Mouse (Mus musculus) thymus, postnatal 0 days (tissue): ENCODE measurements at regions not wholly inside any gene's neighbourhood (a gene's known extent, or its start where the extent isn't known, plus 50 kb on each side); places are given as distances from the start of the nearest gene placed in this dataset.
"Not testable (repeated sequence)": the region's sequence is repeated elsewhere in the genome, so short reads cannot be mapped to it uniquely, and the experiment has no call there.

ENCODE experiments used
- DNase-seq: peaks from one replicate; pipeline ENCODE4 v3.0.0-alpha.2; 2015; ENCODE audit warnings: low spot score

DNA sequence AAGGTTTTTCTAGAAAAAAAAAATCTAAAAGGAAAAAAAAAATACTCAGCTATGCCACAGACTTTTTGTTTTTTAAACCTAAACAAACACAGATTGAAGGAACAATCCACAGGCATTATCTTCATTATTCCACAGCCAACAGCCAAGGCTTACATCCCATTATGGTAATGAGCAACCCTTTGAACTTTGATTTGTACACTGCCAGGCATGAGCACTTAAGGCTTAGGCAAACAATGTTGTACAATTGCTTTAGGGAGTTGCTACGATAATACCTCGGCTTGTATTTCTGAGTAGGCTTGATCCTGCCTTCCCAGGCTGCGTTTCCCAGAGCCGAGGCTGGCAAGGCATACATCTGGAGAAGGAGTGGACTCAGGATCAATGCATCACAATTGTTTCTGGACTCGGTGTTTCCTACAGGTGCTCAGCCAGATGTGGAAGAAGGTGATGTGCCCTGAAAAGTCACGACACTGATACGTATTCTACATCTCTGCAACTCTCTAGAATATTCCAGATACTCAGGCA, 409.0 kb upstream of the Igfbp7 start:
- DNase-seq, result no peak

DNA sequence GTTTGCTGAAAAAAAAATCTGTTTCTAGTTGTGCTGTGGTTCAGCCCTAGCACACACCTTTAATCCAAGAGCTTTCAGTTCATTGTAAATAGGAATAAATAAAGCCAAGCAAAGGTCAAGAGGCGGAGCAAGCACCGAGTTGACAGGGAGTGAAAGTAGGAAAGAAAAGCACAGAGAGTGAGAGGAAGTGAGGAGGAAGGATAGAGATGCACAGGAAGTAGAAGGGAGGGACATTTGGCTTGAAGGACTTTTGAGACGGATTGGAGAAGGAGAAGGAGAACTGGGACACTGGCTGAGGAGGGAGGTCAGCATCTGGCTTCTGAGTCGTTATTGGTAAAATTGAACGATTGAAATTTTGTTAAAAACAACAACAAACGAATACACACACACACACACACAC, 402.0 kb upstream of the Igfbp7 start:
- DNase-seq, result no peak

DNA sequence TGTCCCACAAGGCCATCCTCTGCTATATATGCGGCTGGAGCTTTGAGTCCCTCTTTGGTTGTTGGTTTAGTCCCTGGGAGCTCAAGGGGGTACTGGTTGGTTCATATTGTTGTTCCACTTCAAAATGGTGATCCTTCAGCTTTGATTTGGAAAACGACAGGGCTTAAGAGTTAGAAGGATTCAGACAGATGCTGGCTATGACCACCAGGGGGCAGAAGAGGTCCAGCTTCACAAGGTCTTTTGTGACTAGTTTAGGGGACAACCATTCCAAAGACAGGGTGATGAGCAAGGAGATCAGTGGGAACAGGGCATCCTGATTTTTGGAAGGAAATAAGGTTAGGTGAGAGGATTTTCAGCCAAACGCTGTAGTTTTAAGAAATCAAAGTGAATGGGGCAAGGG, 399.9 kb upstream of the Igfbp7 start:
- no peak for DNase-seq

DNA sequence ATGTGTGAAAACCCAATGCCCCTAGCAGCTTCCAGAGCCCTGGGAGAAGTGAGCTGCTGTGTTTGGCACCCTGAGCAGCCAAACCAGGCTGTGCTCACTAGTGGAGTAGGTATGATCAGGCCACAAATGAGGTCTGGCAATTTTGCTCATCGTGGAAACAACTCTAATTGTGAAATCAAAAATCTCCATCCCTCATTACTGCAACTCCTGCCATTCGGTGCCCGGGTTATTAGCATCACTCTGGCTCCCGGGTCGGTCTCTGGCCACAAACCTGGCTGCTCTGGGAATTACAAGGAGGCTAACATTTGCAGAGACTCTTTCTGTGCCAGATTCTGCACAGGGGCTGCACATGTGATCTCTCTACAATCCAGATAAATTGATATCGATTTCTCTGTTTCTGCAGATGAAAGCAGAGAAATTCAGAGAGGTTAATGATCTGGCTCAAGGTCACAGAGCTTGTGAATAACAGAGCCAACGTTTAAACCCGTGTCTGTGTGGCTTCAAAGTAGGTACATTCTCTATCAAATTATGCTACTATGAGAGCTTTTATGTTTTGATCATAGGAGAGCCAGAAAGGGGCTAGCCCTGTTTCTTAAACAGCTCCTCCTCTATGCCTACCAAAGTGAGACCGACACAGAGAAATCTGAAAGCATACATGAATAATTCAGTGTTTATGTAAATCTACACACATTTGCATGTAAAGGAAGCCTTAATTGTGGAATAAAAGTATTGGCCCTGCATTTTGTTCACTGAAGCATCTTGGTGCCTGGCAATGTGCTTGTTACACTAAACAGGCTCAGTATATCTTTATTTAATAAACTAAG, 398.7 kb upstream of the Igfbp7 start:
- no peak for DNase-seq

DNA sequence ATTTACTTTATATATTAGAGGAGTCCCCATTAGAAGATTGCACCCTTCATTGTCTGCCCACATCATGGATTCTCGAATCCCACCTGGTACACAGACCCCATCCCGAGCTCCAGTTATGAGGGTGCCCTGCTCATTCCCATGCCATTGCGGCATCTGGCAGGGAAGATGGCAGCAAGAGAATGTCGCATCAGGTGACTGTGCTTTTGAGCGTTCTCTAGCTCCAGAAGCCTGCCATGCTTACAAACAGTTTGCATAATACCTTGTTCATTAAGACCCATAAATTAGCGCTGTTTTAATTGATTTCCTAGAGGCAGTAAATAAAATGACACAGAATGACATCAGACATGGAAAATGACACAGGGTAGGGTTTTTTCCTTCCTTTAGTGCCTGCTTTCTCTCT, 398.0 kb upstream of the Igfbp7 start:
- no peak for DNase-seq

DNA sequence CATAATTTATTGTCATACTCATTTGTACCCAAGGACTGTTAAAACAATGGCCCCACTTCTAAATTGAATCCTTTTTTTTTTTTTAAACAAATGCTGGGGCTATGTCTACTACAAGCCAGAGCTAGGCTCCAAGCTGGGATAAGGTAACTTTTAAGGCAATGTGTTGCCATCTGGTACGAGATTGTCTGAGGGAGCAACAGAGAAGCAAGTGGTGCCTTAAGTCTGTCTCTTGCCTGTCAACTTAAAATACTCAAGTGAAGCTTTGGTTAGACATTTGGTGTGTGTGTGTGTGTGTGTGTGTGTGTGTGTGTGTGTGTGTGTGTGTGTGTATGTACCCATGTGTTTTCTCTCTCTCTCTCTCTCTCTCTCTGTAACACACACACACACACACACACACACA, 397.5 kb upstream of the Igfbp7 start:
- no peak for DNase-seq

DNA sequence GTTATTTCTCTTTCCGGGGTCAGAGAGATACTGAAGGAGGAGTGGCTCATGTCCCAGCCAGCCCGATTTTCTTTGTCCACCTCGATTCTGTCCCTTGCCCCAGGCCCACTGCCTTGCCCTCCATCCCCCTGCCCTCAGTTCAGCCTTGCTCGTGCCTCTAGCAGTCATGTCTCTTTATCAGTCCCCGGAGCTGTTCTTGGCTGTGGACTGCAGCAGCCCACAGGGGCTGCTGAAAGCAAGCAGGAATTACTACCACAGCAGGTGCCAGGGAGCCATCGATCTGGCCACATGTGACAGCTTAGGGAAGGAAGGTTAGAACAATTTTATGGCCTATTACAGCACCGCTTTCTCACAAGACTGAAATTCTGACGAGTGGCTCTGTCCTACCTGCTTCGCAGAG, 396.3 kb upstream of the Igfbp7 start:
- no peak for DNase-seq

DNA sequence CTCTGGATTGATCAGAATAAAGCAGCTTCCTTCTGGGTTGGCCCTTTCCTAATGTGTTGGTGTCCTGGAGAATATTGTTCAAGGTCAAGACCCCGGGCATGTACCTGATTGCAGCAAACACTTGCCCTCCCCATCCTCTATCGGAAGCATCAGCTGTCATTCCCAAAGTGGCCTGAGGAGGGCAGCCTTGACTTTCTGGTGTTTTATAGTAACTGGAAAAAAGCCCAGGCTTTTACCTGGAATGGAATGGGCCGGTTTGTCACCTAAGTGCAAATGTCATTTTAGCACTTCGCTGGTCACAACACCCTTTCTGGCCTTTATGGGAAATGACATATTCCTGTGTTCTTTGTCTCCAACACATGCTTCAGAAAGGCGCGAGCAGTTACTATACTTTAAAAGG, 395.7 kb upstream of the Igfbp7 start:
- DNase-seq, result peak; percentile 5

DNA sequence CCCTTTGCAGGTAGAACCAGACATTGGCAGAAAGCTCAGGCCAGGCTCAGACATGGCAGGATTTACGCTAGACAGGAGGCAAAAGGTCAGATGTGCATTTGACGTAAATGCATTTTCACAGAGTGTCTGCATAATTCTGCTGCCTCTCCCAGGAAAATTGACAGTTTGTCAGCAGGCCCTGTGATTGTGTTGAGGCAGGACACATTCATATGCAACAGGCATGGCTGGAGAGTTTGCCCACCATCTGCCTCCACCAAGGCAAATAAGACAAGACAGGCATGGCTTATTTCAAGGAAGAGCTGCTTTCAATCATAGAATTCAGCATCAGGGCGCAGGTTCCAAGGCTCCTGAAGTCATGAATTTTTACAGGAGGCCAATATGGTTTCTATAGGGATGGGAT, 389.1 kb upstream of the Igfbp7 start:
- DNase-seq, result no peak

DNA sequence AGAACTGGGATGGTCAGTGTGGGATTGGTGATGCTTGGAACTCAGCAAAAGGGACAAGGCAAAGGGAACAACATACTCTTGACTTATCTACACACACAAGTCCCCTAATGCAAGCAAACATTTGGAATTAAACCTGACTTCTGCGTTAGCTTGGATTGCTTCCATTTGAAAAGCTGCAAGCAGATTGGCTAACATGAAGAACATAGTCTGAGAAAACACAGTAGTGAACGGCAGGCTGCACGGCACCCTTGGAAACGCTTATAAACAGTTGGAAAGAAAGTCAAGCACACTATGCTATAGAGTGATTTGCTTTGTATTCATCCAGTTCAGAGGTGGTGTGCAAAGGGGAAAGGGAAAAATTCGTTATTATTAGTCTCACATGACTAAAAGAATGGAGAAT, 387.9 kb upstream of the Igfbp7 start:
- DNase-seq, result no peak

DNA sequence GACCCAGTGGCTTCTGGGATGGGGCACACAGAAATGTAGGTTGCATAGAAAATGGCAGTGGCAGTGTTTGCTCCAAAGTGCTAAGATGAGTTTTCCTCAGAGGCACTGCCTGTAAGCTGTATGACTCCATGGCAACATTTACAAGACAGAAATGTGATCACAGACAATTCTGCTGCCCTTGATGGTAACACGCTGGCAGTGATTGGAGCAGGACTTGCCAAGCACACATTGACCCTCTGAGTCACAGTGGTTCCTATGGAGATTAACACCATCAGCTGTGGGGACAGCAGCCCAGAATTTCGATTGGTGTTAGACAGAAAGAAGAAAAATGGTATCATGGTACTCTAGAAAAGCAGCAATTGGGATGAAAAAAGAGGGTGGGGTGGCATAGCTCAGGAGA, 376.1 kb upstream of the Igfbp7 start:
- DNase-seq, result no peak

DNA sequence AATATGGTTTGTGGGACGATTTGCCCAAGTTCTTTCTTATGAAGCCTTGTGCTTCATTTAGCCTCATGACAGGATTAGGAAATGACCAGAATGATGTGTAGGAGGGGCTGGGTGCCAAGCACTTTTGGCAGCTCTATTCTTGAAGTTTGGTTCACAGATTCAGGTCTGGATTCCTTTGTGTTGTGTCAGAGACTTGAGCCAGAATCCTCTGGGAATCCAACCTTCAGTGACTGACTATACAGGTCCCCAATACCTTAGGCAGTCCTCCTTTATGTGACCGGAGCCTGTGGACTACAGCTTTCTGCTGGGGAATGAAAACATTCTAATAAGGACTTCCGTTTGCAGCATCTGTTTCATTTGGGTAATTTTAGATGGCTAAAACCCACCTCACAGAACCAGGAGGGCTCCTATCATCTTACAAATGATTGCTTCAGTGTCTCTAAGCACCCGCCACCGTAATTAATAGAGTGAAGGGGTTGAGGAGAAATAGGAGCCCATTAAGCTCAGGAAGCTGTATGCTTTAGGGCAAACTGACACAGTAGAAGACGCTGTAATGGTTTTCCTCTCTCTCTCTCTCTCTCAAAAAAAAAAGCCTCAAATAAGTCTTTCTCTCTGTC, 354.7 kb upstream of the Igfbp7 start:
- no peak for DNase-seq

DNA sequence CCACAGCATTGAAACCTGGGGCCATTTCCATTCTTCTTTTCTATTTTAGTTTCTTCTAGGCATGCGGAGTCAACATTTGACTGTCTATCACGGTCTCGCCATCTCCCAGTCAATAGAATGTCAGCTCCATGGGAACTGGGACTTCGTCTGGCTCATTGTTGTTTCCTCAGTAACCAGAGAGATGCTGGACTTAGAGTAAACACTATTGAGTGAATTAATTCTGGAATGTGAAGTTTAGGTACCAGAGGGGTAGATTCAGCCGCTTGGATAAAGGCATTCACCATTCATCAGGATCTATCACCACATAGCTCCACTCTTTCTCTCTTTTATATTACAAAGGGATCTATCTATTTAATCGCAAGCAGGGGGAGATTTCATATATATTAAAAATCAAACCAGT, 354.2 kb upstream of the Igfbp7 start:
- no peak for DNase-seq

DNA sequence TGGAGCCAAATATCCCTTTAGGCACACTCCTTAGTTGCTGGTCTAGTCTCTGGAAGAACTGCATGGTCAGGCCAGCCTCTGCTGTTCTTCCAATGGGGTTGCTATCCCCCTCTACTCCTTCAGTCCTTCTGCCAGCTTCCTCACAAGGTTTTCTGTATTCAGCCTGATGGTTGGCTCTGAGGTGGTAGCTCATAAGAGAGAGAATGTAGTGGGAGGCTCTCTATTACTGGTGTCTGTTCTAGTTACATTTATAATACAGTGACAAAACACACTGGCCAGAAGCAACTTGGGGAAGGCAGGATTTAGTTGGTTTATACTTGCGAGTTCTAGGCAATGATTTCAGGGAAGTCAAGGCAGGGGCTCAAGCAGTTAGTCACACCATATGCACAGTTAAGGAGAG, 341.1 kb upstream of the Igfbp7 start:
- DNase-seq, result no peak

DNA sequence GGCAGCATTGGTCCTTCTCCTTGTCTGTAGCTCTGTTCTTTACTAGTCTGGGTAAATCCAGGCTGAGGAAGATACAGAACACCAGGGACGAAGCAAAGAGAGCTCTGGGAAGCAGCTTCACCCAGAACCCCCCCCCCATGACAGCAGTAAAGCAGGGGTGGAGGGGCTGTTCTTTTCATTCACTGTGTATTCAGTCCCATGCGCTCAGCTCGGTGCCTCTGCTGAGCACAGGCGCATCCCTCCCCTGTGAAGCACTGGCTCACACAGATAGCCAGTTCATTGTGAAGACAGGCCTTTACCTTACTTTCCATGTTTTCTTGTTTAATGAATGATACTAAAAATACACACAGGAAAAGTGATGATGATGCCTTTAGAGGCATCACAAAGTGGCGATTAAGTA, 338.8 kb upstream of the Igfbp7 start:
- DNase-seq, result no peak

DNA sequence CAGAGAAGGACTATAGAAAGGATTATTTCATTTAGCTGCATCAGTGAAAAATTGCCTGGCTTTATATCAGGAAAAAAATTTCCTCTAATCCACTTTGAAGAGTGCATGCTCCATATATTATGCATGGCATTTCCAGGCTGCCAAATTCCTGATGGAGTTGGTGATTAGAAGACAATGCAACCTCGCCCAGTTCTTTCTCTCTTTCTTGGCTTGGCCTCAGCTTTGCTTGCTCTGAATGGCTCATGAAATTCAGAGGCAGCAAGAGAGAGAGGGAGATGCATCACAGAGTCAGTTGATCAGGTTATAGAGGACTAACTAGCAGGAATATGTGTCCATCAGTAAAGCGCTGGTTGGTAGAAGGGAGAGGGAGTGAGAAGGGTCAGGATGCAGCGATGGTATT, 335.6 kb upstream of the Igfbp7 start:
- DNase-seq, result no peak

DNA sequence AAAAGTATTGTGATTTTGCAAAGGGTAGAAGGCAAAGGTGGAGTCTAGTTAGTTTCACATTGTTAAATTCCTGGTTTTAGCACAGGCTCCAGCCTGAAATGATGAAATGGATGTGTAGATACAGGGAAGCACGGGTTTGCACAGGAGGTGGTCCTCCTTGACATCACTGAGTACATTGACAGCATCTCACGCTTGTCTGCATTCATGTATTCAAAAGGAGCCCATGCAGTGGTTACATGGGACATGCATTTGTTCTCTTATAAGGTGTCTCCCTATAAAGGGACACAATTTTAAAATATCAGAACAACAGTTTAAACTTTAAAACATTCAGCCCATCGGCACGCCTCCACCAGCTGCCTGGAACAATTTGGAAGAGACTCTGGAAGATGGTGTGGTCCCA, 322.4 kb upstream of the Igfbp7 start:
- not testable (repeated sequence) for DNase-seq

DNA sequence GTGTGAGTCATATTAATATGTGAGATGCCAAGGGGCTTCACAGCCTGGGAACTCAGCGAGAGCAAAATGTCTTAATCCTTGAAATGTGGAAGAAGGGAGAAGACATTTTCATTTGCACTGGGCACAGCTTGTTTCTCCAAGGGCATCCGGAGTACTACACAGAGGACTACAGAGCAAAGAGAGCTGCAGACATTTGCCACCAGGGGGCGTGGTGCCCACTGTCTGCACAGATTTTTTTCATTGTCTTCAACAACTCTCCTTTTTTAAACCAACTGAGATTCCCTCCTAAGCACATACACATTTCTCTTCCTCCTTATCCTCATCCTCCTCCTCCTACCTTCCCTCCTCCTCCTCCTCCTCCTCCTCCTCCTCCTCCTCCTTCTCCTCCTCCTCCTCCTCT, 273.8 kb upstream of the Igfbp7 start:
- no peak for DNase-seq

DNA sequence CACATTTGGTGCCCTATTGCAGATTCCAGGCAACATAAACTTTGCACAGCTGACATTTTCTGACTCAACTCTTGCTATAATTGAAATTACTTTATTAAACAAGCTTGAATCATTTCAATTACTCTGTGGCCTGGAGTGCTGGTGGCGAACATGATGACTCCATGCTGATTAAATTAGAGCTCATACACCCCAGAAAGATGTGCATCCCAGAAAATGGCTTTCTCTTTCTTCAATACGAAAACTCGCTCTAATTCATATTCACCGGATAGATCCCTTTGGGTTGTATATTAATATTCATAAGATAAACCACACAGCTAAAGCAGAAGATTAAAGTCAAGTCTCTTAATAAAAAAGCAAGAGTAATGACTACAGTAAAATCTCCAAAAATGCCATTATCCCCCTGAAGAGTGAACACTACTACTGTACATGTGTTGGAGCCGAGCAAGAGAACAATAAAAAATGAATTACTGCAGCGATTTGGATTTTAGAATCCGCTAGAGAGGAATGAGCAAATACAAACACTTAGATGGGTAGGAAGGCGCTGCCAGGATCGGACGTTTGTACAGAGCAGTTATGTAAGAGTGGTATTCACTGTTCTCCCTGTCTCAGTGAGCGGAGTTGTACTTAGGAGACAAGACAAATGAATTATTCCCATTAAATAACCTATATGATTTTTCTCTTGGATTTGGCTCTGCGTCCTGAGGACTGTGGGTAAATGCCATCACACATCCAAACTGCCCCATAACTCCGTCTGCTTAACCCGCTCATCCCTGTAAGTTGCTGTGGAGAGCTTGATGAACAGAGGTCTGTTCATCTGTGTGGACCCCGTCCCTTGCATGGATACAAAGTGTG, 264.5 kb upstream of the Igfbp7 start:
- no peak for DNase-seq

DNA sequence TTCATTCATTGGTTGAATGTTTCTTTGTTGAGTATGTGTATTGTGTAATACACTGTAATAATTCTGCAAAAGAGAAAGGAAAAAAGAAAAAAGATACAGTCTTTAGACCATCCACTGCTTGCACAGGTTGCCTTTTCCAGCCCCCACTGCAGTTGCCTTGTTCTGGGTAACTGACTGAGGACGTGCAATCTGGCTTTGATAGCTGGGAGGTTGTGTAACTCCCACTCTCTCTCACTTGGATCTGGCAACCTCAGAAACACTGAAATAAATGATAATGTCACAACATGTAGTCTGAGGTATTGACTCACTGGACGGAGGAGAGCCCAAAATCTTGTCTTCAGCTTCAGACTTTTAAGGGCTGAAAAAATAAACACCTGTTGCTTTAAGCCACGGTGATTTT, 255.3 kb upstream of the Igfbp7 start:
- DNase-seq, result no peak

DNA sequence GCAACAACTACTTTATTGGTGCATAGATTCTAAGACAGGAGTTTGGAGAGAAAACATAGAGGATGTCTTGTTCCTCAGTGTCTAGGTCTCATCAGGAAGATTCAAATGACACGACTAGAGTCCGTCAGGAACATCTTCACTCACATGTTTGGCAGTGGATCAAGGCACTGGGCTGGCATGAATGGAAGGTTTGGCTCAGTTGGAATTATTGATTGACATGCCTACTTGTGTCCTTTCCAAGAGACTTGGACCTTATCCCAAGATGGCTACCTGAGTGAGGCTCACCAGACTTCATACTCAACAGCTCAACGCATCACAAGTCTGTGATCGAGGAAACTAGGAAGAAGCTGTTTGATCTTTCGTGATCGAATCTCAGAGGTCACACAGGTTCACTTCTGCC, 251.2 kb upstream of the Igfbp7 start:
- DNase-seq, result no peak

DNA sequence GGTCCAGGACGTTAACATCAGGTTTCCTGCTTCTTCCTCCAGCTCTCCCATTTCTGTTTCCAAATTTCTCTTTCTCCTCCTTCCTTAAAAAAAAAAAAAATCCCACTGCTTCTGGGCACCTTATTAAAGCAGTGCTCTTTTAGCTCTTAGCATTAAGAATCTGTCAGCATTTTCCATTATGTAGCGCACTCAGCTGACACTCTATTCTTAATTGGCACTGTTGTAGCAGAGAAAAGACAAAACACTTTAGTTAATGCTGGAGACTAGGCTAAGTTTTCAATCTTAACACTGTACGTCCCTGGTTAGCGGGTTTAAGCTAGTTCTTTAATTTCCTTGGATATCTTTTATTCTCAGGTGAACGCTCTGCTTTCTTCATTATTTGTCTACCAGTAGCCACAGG, 236.8 kb upstream of the Igfbp7 start:
- no peak for DNase-seq
